Mouse (Mus musculus): ENCODE results near the gene Helt. TPM values are rescaled to one million over a fixed set of nuclear protein-coding genes. Genes with fewer than 3 reads are reported as not detected.

Gene Helt
- not detected for polyA plus RNA-seq (2014; fragmentation: Illumina TruSeq; extraction: RNeasy Lipid Tissue Mini Kit (QIAGEN cat#74804); ENCODE audit: low read depth, low replicate concordance)

DNA sequence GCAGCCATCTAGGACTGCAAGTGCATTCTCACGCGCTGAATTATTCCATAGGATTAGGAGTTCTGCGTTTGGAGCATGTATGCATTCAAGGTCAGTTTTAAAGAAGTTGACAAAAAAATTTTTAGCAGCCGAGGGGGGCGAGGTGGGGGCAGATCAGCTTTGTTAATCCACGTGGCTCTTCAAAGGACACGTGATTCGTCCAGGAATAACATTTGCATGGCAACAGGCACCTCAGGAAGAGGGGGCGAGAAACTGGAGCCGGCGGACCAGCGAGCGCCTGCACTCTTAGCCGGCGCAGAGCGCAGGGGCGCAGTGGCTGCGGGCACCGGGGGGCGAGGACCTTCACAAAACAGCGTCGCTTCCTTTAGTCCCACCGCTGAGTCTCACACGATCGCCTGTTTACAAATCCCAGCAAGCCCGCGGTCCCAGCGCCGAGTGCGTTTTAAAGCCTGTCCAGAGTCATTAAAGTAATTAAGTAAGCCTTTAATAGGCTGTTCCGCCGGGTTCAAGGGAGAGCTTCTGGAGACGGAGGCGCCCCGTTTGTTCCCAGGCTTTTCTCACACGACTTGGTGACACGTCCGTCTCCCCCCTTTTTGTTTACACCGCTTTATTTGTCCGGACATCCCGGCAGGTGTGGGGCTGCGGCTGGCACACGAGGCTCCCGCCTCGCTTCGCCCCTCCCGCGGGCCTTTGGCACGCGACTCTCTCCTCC is at the start of gene Helt:
TSS of gene Helt (minus strand) at position 491 of the 712 bp plus-strand sequence.

Other genes with a start within 250 kb of the Helt start
- 14.7 TPM for gene Cfap97, start 142.9 kb downstream of the Helt start, polyA plus RNA-seq (2014; fragmentation: Illumina TruSeq; extraction: RNeasy Lipid Tissue Mini Kit (QIAGEN cat#74804); ENCODE audit: low read depth, low replicate concordance)
- gene Snx25, start 142.5 kb downstream of the Helt start, polyA plus RNA-seq (2014; fragmentation: Illumina TruSeq; extraction: RNeasy Lipid Tissue Mini Kit (QIAGEN cat#74804); ENCODE audit: low read depth, low replicate concordance) = 9.1 TPM
- 6.1 TPM for gene Slc25a4, start 83.4 kb downstream of the Helt start, polyA plus RNA-seq (2014; fragmentation: Illumina TruSeq; extraction: RNeasy Lipid Tissue Mini Kit (QIAGEN cat#74804); ENCODE audit: low read depth, low replicate concordance)
- gene Acsl1, start 176.4 kb upstream of the Helt start, polyA plus RNA-seq (2014; fragmentation: Illumina TruSeq; extraction: RNeasy Lipid Tissue Mini Kit (QIAGEN cat#74804); ENCODE audit: low read depth, low replicate concordance) = 514 TPM